Mouse (Mus musculus): Measurements from ENCODE around the gene Ctps2. TPM values are rescaled to one million over a fixed set of nuclear protein-coding genes. Genes with fewer than 3 reads are reported as not detected.

Gene Ctps2
- polyA plus RNA-seq, 1 experiment from 2014 or later, result 92.5 TPM

GRCm38 (mm10) chrX:162991396-162991795, 90.4 kb downstream of the Ctps2 start:
- no peaks in the 10 kb centered on the region for H3K4me1 ChIP-seq
- 85% methylated on average over 4 of the region's 4 CpGs for WGBS
- peaks cover 10% of the 10 kb centered on the region; the same call in 1 of the 2 replicates for H3K27me3 ChIP-seq

DNA sequence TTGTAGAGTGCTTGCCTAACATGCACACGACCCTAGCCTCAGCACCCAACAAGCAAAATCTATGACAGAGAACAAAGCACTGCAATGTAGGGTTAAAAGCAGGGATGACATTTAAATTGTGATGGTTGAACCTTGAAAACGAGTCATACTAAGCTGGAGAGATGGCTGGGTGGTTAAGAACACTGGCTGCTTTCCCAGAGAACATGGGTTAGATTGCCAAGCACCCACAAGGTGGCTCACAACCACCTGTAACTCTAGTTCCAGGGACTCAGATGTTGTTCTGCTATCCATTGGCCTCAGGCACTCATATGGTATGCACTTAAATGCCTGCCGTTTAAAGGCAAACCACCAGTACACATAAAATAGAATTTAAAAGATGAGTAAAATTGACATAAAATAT, 91.1 kb downstream of the Ctps2 start:
- Histone ChIP-seq H3K36me3 (0 out of 2 replicates have a peak, but pooled peaks cover 7% of the 10 kb centered on the region), H3K4me3 (no peak overlapping the region), H3K27ac (replicated peaks) (no peak overlapping the region), H3K27me3 (peaks cover 10% of the 10 kb centered on the region; the same call in 1 of the 2 replicates), H3K9ac (replicated peaks) (no peak overlapping the region), H3K4me1 (no peaks in the 10 kb centered on the region), H3K4me2 (replicated peaks) (no peak overlapping the region), H3K9me3 (no peaks in the 10 kb centered on the region)
- WGBS, result 76% methylated on average over 3 of the region's 3 CpGs
- no peak for ATAC-seq (ENCODE audit: low FRiP score, low read depth)

More at GRCm38 (mm10) chrX:162991396-162991795, 90.4 kb downstream of the Ctps2 start:
- no peaks in the 10 kb centered on the region for H3K9me3 ChIP-seq
- no peak overlapping the region for H3K4me3 ChIP-seq
- no peaks in the 10 kb centered on the region for H3K36me3 ChIP-seq
- no peak overlapping the region for H3K4me2 ChIP-seq (replicated peaks)
- no peak for ATAC-seq (ENCODE audit: low FRiP score, low read depth)
- H3K9ac ChIP-seq (replicated peaks), result no peak overlapping the region
- no peak overlapping the region for H3K27ac ChIP-seq (replicated peaks)

DNA sequence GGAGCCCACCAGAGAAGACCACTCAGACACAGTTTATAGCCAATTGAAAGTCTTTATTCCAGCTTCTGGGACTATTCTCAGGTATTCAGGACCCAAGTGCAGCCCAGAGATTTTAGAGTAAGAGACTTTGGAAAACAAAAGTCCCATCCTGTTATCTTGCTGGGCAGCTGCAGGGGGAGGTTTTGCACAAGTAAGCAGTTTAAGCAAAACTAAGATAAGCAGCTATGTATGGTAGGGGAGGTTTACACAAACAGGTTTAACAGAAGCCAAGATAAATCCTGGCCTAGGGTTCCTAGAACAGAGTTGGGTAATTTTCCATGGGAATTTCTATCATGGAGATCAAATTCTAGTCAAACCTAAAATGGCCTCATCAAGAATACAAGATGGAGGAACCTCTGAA, 126.8 kb downstream of the Ctps2 start:
- no peak for ATAC-seq (ENCODE audit: low FRiP score, low read depth)
- H3K27ac ChIP-seq (replicated peaks), result no peak overlapping the region
- H3K36me3 ChIP-seq, result 0 out of 2 replicates have a peak, but pooled peaks cover 5% of the 10 kb centered on the region

DNA sequence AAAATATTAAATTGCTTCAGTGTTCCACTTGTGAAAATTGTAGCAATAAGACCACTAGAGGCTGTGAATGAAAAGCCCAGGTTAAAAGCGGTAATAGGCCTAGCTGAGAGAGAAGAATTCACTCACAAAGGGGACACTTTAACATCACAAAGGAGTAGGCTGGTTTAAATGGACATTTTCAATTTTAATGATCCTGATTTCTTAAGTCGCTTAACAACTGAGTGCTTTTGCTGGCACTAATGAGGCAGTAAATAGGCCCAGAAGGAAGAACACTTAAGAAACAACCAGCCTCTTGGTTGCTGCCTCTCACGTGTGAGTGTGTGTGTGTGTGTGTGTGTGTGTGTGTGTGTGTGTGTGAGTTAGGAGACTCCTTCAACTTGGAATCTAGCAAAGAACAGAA, 137.7 kb downstream of the Ctps2 start:
- Histone ChIP-seq H3K4me3 (no peak overlapping the region), H3K9me3 (no peaks in the 10 kb centered on the region), H3K36me3 (no peaks in the 10 kb centered on the region), H3K27ac (replicated peaks) (no peak overlapping the region), H3K9ac (replicated peaks) (no peak overlapping the region), H3K4me1 (no peaks in the 10 kb centered on the region), H3K27me3 (peaks cover 43% of the 10 kb centered on the region; the same call in 1 of the 2 replicates), H3K4me2 (replicated peaks) (no peak overlapping the region)
- 58% methylated on average over 3 of the region's 3 CpGs for WGBS
- no peak; the same call in 1 of the 2 replicates for ATAC-seq (ENCODE audit: low FRiP score, low read depth)

More for the DNA sequence above, 126.8 kb downstream of the Ctps2 start:
- H3K9ac ChIP-seq (replicated peaks), result no peak overlapping the region
- H3K27me3 ChIP-seq, result peaks cover 11% of the 10 kb centered on the region
- no peak overlapping the region for H3K4me2 ChIP-seq (replicated peaks)
- no peaks in the 10 kb centered on the region for H3K9me3 ChIP-seq
- no peak overlapping the region for H3K4me3 ChIP-seq
- H3K4me1 ChIP-seq, result no peaks in the 10 kb centered on the region

GRCm38 (mm10) chrX:163042771-163043170, 141.7 kb downstream of the Ctps2 start:
- no peak overlapping the region for H3K4me2 ChIP-seq (replicated peaks)
- no peak overlapping the region for H3K9ac ChIP-seq (replicated peaks)
- no peak overlapping the region for H3K27ac ChIP-seq (replicated peaks)
- WGBS, result 88% methylated on average over 1 of the region's 1 CpGs
- ATAC-seq (ENCODE audit: low FRiP score, low read depth), result no peak
- H3K4me1 ChIP-seq, result no peaks in the 10 kb centered on the region
- H3K4me3 ChIP-seq, result no peak overlapping the region
- H3K27me3 ChIP-seq, result peaks cover 34% of the 10 kb centered on the region; the same call in 1 of the 2 replicates
- no peaks in the 10 kb centered on the region for H3K36me3 ChIP-seq
- H3K9me3 ChIP-seq, result no peaks in the 10 kb centered on the region

DNA sequence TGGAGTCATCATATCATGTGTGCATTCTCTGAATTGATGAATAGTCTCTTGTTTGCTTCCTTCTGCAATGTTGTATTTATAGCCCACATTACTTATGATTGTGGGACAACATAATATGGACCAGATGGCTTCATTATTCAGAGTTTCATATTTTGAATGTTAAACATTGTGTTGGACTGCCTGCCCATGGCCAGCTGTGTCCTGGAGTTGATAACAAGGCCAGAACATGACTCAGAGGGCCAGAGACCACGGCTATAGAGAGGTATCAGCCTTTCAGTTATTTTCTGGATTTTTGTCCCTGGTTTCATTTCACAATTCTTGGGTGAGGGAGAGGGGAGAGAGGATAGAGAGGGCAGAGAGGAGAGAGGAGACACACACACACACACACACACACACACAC, 162.9 kb downstream of the Ctps2 start:
- no peak for ATAC-seq (ENCODE audit: low FRiP score, low read depth)
- no peaks in the 10 kb centered on the region for H3K9me3 ChIP-seq
- no peaks in the 10 kb centered on the region for H3K4me1 ChIP-seq
- no peak overlapping the region for H3K9ac ChIP-seq (replicated peaks)
- H3K27me3 ChIP-seq, result peaks cover 10% of the 10 kb centered on the region
- H3K36me3 ChIP-seq, result no peaks in the 10 kb centered on the region
- H3K4me3 ChIP-seq, result no peak overlapping the region
- H3K4me2 ChIP-seq (replicated peaks), result no peak overlapping the region
- no peak overlapping the region for H3K27ac ChIP-seq (replicated peaks)
- WGBS, result 82% methylated on average over 1 of the region's 1 CpGs

MicroRNA genes within 50 kb of the gene (microRNA counts, 519-probe panel; counts per million panel counts)
- microRNA mmu-miR-3473, result not detected

Small RNAs within 50 kb of the gene (microRNA-seq; reads per million reads assigned to microRNA genes)
- not detected for gene Mir3473a

Other genes starting within 250 kb of the Ctps2 start
- 272 and 288 TPM in 2 replicates for gene Rbbp7, start 140.8 kb upstream of the Ctps2 start, polyA plus RNA-seq (2016; fragmentation: Nextera tagmentation; extraction: Ambion mirVana)
- gene Txlng, start 71.8 kb upstream of the Ctps2 start, polyA plus RNA-seq (2016; fragmentation: Nextera tagmentation; extraction: Ambion mirVana), result 18.6 and 18.7 TPM in 2 replicates
- 36.0 and 37.8 TPM in 2 replicates for gene Syap1, start 12.8 kb upstream of the Ctps2 start, polyA plus RNA-seq (2016; fragmentation: Nextera tagmentation; extraction: Ambion mirVana)
- 3.9 TPM in 1 of 2 replicates, not detected in the other for gene S100g, start 63.4 kb downstream of the Ctps2 start, polyA plus RNA-seq (2016; fragmentation: Nextera tagmentation; extraction: Ambion mirVana)

All from midbrain, embryonic 12.5 days (tissue).